Mouse (Mus musculus): ENCODE measurements around the gene Ptpn4.

- no peak for TF ChIP-seq CTCF (IDR thresholded peaks at IDR 0.05; ENCODE audit: low read depth, low read length)
- TF ChIP-seq POLR2A (IDR thresholded peaks at IDR 0.05; ENCODE audit: borderline replicate concordance, low read depth, low read length), result no peak
These were observed 18.7 kb downstream of the Ptpn4 start for GRCm38 (mm10) chr1:119818704-119819103.
